1 mouse cellular context compared by ENCODE assay signal in the genomic region with DNA sequence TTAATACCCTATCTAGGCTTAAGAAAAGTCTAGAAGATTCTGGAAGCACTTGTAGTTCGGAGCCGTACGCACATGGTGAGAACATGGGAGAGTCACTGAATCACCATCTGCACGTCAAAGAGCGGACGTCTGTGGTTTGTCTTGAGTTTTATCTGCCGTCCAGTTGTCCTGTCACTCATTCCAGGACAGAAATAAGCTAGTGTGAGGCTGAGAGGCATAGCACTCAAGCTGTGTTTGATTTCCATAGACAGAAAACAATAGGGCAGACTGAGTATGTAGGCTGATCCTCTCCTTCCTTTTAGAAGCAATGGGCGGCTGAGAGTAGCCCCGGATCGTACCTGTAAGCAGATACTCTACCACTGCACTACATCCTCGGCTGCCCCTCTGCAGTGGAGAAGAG.
TF ChIP-seq lines count a peak whose summit lies in the region.

No protein-coding gene starts in this region.

TF ChIP-seq in ES-E14, 5 proteins besides CTCF, POLR2A, EP300 and RAD21:
- TF ChIP-seq MAFK (IDR thresholded peaks at IDR 0.05; ENCODE audit: insufficient read depth, low read depth, low read length) (no peak), ZNF384 (IDR thresholded peaks at IDR 0.05; ENCODE audit: low read depth, low read length) (no peak), ZC3H11A (IDR thresholded peaks at IDR 0.05; ENCODE audit: borderline replicate concordance, low read depth, low read length) (no peak), CHD2 (IDR thresholded peaks at IDR 0.05; ENCODE audit: low read depth, low read length) (no peak), HCFC1 (IDR thresholded peaks at IDR 0.05; ENCODE audit: borderline replicate concordance, insufficient read depth, low read length) (no peak)
